Mouse (Mus musculus) left cerebral cortex, postnatal 25 days (tissue): ENCODE data around the gene Hoxd12. TPM values are rescaled to one million over a fixed set of nuclear protein-coding genes. Genes with fewer than 3 reads are reported as not detected.

Experiments
- DNase-seq, 2 experiments: peaks; one replicate each; pipeline ENCODE4 v3.0.0; 2022; ENCODE audit warnings: low spot score in 2 of 2, mixed read lengths in 1 of 2
- intact Hi-C: fragments of 180-260 bp; cut with DNase I; formaldehyde crosslinking; loops from one replicate; pipeline ENCODE4 v1.15.1; 2025
- total RNA-seq, 2 experiments: library from RNA; stranded (reverse); gene quantifications; 2 replicates each; pipeline ENCODE4 v1.2.3; 2021

Gene Hoxd12
- total RNA-seq, 2 experiments from 2014 or later, result not detected

- intact Hi-C loops, result no loop called here
- DNase-seq, result no peak
These were observed 16.5 kb downstream of the Hoxd12 start, which contains the start of gene Hoxd10 for GRCm38 (mm10) chr2:74691022-74691951. Gene Hoxd10 (plus strand): TSS chr2:74691924.

DNA sequence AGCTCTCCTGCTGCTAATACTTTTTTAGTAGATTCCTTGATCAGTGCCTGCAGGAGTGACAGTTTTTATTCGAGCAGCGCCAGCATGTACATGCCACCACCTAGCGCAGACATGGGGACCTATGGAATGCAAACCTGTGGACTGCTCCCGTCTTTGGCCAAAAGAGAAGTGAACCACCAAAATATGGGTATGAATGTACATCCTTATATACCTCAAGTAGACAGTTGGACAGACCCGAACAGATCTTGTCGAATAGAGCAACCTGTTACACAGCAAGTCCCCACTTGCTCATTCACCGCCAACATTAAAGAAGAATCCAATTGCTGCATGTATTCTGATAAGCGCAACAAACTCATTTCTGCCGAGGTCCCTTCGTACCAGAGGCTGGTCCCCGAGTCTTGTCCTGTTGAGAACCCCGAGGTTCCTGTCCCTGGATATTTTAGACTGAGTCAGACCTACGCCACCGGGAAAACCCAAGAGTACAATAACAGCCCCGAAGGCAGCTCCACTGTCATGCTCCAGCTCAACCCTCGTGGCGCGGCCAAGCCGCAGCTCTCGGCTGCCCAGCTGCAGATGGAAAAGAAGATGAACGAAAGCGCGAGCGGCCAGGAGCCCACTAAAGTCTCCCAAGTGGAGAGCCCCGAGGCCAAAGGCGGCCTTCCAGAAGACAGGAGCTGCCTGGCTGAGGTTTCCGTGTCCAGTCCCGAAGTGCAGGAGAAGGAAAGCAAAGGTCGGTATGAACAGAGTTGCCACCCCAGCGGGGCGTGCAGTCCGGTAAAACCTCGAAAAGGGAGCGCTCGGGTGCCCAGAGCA lies 17.4 kb downstream of the Hoxd12 start:
- intact Hi-C loops, result no loop called here

DNA sequence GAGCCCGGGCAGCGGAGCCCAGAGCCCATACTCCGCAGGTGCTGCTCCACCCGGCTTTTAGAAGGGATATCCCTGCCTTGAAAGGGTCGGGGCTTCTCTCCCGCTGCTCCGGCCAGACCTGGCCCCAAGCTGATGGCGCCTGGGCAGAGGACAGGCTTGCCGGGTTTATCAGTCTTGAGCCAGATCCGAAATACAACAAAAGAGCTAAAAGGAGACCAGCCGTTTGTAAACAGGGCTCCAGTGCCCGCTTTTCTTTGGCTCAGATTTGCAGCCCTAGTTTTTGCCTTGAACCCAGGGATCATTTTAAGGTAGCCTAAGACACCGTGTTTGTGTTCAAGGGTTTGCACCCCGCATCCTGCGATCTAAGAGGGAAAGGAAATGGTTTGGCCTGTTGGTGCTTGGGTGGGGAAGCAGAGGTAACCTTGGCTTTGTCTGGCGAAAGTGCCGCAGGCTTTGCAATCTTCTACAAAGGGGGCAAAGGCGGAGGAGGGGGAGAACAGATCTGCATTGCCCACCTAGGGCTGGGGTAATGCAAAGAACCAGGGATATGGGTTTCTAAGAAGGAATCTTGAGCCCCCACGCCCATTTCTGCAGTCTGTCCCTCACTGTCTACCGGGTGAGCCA lies 18.1 kb downstream of the Hoxd12 start:
- intact Hi-C loops, result no loop called here
- no peak for DNase-seq

More for the DNA sequence above, 17.4 kb downstream of the Hoxd12 start:
- no peak for DNase-seq

DNA sequence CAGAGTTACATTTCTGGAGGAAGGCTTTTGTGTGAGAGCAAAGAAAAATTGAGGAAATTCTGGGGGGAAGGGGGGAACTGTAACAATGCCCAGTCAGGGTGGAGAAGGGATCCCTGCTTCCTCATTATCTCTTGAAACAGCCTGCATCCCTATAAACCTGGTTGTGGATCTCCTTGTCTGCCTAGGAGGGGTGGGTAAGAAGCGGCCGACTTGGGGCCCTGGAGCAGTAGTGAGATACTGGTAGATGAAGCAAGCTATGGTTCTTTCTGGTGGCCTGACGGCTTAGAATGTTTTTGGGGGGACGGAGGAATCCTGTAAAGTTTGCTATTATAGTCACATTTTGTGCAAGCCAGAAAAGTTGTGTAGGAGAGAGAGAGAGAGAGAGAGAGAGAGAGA lies 18.6 kb downstream of the Hoxd12 start:
- no peak for DNase-seq
- intact Hi-C loops, result no loop called here

GRCm38 (mm10) chr2:74694066-74694465 lies 19.3 kb downstream of the Hoxd12 start:
- intact Hi-C loops, result no loop called here
- DNase-seq, result no peak

DNA sequence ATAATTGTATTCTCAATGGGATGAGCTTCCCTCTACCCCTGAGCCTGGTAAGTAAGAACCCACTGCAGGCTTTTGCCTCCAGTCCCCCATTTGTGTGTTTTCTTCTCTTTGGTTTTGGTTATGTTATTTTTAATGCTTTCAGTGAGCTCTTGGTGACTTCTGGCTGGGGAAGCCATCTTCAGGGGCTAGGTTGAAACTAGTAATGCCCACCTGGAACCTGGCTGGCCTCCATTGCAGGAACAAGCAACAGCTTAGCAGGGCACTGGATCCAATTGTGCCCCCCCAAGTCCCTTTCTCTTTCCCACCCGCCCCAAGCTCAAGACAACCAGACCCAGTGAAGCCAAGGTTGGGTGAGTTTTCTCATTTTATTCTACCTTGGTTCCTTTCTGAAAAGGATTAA lies 20.6 kb downstream of the Hoxd12 start:
- no peak for DNase-seq
- intact Hi-C loops, result no loop called here

DNA sequence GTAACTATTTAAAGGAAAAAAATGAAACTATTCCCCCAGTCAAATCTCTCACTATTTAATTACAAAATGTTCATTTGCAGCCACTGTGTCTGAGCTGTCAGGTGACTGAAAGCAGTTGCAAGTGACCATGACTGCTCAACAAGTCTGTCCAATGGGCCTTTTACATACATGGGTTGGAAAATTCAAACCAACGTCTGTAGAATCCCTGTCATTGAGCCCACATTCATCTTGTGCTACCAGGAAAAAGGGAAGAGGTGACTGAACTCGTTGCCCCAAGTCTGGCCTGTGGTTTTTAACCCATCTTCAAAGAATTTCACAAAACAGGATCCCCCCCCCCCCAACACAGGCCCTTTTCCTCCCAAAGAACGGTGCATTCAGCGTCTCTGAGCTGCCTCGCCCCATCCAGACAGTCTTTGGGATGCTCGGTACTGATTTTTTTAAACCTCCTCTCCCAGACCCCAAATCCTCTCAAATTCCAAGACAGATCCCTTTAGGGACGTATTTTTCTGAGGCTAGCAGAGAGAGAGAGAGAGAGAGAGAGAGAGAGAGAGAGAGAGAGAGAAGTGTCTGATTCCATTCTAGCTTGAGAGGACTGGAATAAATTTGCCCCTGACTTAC lies 21.1 kb downstream of the Hoxd12 start:
- no peak for DNase-seq
- intact Hi-C loops, result no loop called here

GRCm38 (mm10) chr2:74696442-74697335 lies 21.9 kb downstream of the Hoxd12 start:
- DNase-seq, result no peak
- intact Hi-C loops, result no loop called here

GRCm38 (mm10) chr2:74697567-74698121 lies 22.8 kb downstream of the Hoxd12 start, which contains the start of gene Hoxd9:
Gene Hoxd9 (plus strand): TSS chr2:74697727.
- DNase-seq, result no peak
- intact Hi-C loops, result no loop called here

DNA sequence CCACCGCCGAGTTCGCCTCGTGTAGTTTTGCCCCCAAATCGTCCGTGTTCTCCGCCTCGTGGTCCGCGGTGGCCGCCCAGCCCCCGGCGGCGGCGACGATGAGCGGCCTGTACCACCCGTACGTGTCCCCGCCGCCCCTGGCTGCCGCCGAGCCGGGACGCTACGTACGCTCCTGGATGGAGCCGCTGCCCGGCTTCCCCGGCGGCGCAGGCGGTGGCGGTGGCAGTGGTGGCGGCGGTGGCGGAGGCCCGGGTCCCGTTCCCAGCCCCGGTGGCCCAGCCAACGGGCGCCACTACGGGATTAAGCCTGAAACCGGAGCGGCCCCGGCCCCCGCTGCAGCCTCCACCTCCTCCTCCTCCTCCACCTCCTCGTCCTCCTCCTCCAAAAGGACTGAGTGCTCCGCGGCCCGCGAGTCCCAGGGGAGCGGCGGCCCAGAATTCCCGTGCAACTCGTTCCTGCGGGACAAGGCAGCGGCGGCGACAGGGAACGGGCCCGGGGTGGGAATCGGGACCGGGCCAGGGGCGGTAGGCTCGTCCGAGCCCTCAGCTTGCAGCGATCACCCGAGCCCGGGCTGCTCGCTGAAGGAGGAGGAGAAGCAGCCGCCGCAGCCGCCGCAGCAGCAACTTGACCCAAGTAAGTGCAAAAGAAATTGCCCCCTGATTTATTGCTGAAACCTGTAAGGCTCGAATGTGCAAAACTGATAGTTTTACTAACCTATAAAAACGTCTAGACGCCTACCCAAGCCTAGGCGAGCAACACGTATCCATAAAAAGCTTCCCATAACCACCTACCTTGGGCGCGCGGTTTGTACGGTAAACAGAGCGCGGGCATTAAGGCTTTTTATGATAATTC lies 23.6 kb downstream of the Hoxd12 start:
- intact Hi-C loops, result no loop called here
- no peak for DNase-seq

GRCm38 (mm10) chr2:74699053-74699430 lies 24.2 kb downstream of the Hoxd12 start:
- DNase-seq, result no peak
- intact Hi-C loops, result no loop called here

DNA sequence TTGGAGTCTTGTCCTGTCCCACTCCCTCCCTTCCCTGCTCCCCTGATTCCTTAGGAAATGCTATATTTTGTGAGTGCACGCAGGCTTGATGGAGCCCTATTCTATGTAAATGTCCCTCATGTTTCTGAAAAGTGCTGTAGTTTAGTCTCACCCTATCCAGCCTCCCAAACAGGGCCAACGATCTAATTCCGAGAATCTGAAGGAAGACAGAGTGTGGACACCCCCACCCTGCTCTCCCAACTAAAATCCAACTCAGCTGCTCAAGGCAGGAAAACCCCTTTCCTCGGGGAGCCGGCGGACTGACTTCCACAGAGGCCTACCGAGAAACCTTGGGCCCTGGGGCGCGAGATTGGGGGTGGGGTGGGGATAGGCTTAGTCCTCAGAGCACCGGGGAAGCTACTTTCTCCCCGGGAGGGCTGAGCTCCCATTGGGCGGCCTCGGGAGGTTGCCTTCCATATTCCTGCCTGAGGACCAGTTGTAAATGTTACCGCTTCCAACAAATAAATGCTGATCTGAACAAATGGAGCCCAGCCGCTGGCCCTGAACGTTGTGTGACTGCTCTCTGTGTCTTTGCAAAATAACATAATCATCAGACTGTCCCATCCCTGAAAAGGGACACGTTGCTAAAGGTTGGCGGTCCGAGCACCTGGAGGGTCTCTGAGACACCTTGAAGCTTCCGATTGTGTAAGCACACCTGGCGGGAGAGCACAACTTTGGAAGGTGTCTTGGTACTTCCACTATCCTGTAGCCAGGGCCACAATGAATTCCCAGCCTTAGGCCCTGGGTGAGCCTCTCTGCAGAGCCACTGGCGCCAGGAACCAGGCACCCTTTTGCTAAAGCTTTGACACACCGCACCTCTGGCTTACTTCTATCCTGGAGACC lies 25.1 kb downstream of the Hoxd12 start:
- no peak for DNase-seq
- intact Hi-C loops, result loop anchor here (5.0 kb wide), 6 partner anchors 43 to 722 kb away; partner anchors contain the start of gene Evx2

DNA sequence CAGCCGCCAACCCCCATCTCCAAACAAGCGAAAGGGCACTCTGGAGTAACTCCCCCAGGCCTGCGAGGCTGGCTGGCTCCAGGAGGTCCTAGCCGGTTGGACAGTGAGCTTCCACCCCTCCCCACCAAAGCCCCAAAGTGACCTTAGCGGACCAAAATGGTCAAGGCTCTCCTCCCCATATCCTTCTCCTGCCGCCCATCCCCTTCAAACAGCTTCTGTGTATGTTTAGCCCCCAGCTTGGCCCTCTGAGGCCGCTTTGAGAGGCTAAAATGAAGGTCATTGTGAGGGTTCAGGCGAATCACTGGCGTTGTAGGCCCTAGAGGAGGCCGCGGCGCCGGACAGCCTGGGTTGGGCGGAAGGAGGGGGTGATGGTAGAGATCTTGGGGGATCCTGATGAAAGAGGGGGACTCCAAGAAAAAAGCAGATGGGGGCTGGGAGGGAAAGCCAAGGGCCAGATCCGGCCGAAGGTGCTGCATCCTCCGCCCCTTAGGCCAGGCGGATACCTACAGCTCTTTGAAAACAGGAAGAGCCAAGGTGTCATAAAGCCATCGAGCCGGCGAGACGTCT lies 25.8 kb downstream of the Hoxd12 start:
- DNase-seq, result no peak
- intact Hi-C loops, result loop anchor here (5.0 kb wide), 6 partner anchors 43 to 722 kb away; partner anchors contain the start of gene Evx2

GRCm38 (mm10) chr2:74701949-74702819 lies 27.4 kb downstream of the Hoxd12 start:
- DNase-seq, result peak; percentile 74 to 79
- intact Hi-C loops, result loop anchor here (1.0 to 5.0 kb wide), 7 partner anchors 45 to 888 kb away; partner anchors contain the start of gene Evx2

DNA sequence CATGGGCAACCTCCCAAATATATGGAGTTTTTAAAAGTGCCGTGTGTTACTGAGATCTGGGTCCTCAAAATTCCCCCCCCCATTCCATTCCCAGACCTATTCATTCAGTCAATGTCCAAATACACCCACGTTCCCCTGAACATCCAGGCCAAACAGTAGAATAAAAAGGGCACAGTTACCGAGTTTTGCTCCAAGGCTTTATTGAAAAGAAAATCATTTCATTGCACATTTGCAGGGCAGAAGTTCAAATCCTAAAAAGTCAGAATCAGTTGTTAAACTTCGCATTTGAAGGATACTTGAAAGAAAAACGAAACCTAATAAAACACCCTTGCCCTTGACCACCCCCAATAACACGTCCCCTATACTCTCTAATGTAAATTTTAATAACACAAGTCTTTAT lies 28.0 kb downstream of the Hoxd12 start:
- DNase-seq, result no peak
- intact Hi-C loops, result loop anchor here (1.0 to 5.0 kb wide), 7 partner anchors 46 to 887 kb away; partner anchors contain the start of gene Evx2
